Mouse (Mus musculus): ENCODE results near the gene Armc7. TPM values are rescaled to one million over a fixed set of nuclear protein-coding genes. Genes with fewer than 3 reads are reported as not detected.
A peak's percentile ranks its signal among the peaks of the same experiment; 100 is the strongest.

The Armc7 gene
- polyA plus RNA-seq (2012; ENCODE audit: insufficient read depth, insufficient read length, missing spikeins): 31.1 and 35.2 TPM in 2 replicates

DNA sequence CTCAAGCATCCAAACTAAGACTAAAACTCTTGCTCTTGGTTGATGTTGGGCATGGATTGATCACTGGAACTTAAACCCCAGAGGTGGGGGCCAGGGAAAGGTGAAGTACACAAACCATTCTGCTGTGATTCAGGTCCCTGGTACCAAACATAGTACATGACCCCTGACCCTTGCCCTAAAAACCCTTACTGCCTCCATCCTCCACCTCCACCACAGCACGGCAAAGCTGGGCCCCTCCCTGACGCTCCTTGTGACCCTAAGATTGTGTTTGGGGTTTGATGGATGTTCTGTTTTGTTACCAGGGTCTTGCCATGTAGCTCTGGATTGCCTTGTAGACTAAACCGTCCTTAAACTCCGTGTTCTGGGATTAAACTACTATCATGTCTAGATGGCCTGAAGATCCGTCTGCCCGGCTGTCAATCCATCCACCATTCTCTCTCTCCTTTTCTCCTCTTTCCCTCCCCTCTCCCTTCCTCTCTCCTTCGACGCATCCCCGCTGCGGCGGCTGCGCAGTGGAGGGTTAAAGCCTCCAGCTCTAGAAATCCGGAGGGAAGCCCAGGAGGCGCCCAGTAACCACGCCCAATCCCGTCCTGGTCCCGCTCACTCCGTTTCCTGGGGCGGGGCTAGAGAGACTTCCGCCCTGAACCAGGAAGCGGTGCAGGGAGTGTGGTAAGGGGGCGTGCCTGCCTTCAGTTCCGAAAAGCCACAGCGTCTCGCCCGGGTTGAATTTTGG, at the start of gene Armc7:
Gene Armc7, plus strand, starts transcription at position 643 of the 733 bp plus-strand sequence.
- no peak for TF ChIP-seq CTCF (IDR thresholded peaks at IDR 0.05; ENCODE audit: low read depth, low read length)
- TF ChIP-seq POLR2A (IDR thresholded peaks at IDR 0.05; ENCODE audit: borderline replicate concordance, low read depth, low read length): 0 out of 2 replicates have a peak, but pooled peaks have one; percentile 0
- Histone ChIP-seq H3K4me3 (ENCODE audit: insufficient read depth, low read length) (peak within 1 kb of the TSS; percentile 80), H3K4me1 (ENCODE audit: control insufficient read depth, insufficient read depth, low read length) (peaks cover 26% of the 10 kb centered on the region), H3K27ac (ENCODE audit: insufficient read depth, low read depth, low read length) (peak within 1 kb of the TSS; percentile 74)

DNA sequence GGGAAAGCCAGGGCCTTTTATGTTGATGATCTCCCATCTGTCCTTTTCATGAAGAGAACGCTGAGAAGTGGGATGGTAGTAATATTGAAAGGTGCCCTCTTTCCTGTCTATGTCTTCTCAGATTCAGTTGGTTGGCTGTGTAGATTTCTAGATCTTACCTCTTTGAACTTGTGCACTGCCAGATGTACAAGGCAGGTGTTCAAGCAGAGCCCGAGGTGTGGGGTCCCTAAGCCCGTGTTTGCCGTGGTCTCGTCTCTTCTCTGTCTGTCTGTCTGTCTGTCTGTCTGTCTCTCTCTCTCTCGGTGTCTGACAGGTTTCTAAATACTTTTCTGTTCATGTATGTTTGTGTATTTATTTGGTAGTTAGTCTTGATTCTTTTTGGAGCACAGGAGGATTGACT, 49.8 kb upstream of the Armc7 start:
- no peak for TF ChIP-seq CTCF (IDR thresholded peaks at IDR 0.05; ENCODE audit: low read depth, low read length)
- Histone ChIP-seq H3K4me1 (ENCODE audit: control insufficient read depth, insufficient read depth, low read length) (peaks cover 16% of the 10 kb centered on the region), H3K27ac (ENCODE audit: insufficient read depth, low read depth, low read length) (no peak overlapping the region), H3K4me3 (ENCODE audit: insufficient read depth, low read length) (no peak overlapping the region)

DNA sequence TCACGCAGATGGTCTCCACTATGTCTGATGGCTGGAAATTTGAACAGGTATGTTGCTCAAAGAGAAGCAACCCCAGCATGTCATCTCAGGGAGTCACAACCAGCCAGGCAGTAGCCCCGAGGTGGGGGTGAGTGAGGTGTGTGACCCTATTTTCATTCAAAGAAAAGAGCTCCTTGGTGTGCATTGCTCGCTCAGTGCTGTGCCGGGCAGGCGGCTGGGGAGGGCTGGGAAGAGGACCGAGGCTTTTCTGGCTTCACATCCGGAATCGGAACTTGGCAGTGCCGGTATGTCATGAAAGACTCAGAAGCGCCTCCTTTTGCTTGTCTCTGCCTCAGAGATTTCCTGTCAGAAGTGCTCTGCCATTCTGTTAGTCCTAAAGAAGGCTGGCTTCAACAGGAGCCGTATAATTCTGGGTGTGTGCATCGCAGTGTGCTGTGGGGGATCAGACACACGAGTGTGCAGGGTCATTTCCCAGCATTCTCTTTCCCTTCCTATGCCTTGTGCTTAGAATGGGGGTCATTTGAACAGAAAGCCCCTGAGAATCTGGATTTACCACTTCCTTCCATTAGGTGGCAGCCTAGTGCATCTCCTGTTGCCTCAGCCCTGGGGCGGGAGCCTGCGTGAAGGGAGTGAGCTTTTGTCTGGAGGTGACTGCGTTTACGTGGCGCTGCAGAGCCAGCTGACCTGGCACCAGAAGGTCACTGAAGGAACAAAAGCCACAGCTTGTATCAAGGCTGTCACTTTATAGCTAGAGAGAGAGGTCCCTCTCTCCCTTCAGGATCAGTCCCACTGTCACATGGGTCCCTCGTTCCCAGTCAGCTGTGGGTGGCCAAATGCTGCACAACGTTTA, 47.8 kb upstream of the Armc7 start:
- Histone ChIP-seq H3K4me3 (ENCODE audit: insufficient read depth, low read length) (no peak overlapping the region), H3K27ac (ENCODE audit: insufficient read depth, low read depth, low read length) (no peak overlapping the region)
- TF ChIP-seq CTCF (IDR thresholded peaks at IDR 0.05; ENCODE audit: low read depth, low read length): peak; percentile 59
- TF ChIP-seq POLR2A (IDR thresholded peaks at IDR 0.05; ENCODE audit: borderline replicate concordance, low read depth, low read length): no peak

DNA sequence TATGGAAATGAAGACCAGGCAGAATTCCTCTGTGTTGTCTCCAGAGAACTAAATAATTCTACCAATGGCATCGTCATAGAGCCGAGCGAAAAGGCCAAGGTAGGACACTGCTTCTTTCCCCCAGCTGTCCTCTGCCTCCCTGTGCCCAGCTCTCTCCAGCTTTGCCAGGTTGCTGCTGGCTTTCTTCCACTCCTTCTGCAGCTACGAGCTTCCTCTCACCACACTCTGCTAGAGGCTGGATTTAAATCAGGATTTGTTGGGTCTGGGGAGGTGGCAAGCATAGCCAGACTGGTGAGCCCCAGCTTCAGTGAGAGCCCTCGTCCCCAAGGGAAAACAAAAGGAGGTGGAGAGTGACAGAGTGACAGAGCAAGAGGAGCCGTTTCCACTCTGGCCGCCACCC, 46.2 kb upstream of the Armc7 start:
- Histone ChIP-seq H3K4me1 (ENCODE audit: control insufficient read depth, insufficient read depth, low read length) (no peaks in the 10 kb centered on the region), H3K27ac (ENCODE audit: insufficient read depth, low read depth, low read length) (no peak overlapping the region), H3K4me3 (ENCODE audit: insufficient read depth, low read length) (no peak overlapping the region)
- TF ChIP-seq POLR2A (IDR thresholded peaks at IDR 0.05; ENCODE audit: borderline replicate concordance, low read depth, low read length) (no peak), CTCF (IDR thresholded peaks at IDR 0.05; ENCODE audit: low read depth, low read length) (no peak)

More for the DNA sequence above, 47.8 kb upstream of the Armc7 start:
- peaks cover 3% of the 10 kb centered on the region for H3K4me1 ChIP-seq (ENCODE audit: control insufficient read depth, insufficient read depth, low read length)

DNA sequence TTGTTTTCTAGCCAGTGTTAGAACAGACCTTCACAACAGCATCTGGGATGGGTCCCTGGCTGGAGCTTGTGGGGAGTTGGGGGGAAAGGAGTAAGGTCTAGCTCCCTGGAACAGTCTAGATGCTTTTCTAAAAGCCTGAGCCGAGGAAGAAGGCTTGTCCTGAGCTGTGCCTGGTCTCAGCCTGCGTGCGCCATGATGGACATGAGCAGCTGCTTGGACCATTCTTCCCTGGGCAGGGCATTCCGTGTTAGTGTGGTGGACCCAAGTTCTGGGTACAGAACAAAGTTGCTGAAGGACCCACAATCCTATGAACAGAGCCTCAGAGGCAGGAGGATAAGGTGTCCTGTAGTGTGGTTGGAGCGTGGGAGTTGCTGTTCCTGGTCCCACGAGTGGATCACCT, 44.9 kb upstream of the Armc7 start:
- TF ChIP-seq POLR2A (IDR thresholded peaks at IDR 0.05; ENCODE audit: borderline replicate concordance, low read depth, low read length) (no peak), CTCF (IDR thresholded peaks at IDR 0.05; ENCODE audit: low read depth, low read length) (no peak)
- Histone ChIP-seq H3K4me3 (ENCODE audit: insufficient read depth, low read length) (no peak overlapping the region), H3K4me1 (ENCODE audit: control insufficient read depth, insufficient read depth, low read length) (0 out of 2 replicates have a peak, but pooled peaks cover 2% of the 10 kb centered on the region), H3K27ac (ENCODE audit: insufficient read depth, low read depth, low read length) (no peak overlapping the region)

DNA sequence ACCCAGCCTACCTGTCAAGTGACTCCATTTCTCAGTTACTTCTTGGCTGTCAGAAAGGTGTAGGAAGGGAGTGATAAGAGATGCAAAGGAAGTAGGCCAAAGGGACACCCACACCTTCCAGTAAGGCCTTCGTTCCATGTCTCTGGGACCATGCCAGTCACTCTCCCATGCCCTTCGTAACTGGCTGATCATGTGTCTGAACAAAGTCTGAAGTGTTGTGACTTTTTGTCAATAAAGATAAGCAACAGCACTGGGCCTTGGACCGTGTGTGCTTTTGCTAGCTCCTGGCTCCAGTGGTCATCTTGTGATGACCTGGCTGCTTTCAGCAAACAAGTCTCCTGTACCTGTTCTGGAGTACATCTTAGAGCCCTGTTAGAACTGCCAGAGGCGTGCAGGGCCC, 42.7 kb upstream of the Armc7 start:
- Histone ChIP-seq H3K4me1 (ENCODE audit: control insufficient read depth, insufficient read depth, low read length) (peaks cover 10% of the 10 kb centered on the region), H3K27ac (ENCODE audit: insufficient read depth, low read depth, low read length) (no peak overlapping the region), H3K4me3 (ENCODE audit: insufficient read depth, low read length) (no peak overlapping the region)
- no peak for TF ChIP-seq CTCF (IDR thresholded peaks at IDR 0.05; ENCODE audit: low read depth, low read length)
- TF ChIP-seq POLR2A (IDR thresholded peaks at IDR 0.05; ENCODE audit: borderline replicate concordance, low read depth, low read length): no peak

DNA sequence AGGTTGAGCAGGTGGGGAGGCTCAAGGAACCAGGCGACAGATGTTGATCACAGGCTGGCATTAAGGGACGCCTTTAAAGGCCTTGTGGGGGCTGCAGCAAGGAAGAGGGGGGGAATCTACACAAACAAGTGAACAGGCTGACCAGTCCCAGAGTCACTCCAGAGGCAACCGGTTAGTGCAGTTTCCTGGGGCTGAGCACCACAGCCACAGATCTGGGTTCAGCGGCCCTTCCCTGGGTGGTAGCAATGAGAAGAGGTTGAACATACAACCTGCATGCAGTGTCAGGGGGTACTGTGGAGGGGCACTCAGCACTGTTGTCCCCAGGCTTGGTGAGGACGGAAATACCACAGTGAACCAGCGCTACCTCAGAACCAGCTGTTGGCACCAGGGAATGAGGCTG, 42.1 kb upstream of the Armc7 start:
- H3K27ac ChIP-seq (ENCODE audit: insufficient read depth, low read depth, low read length): no peak overlapping the region
- H3K4me3 ChIP-seq (ENCODE audit: insufficient read depth, low read length): no peak overlapping the region
- peaks cover 11% of the 10 kb centered on the region for H3K4me1 ChIP-seq (ENCODE audit: control insufficient read depth, insufficient read depth, low read length)
- TF ChIP-seq CTCF (IDR thresholded peaks at IDR 0.05; ENCODE audit: low read depth, low read length): no peak
- TF ChIP-seq POLR2A (IDR thresholded peaks at IDR 0.05; ENCODE audit: borderline replicate concordance, low read depth, low read length): no peak

DNA sequence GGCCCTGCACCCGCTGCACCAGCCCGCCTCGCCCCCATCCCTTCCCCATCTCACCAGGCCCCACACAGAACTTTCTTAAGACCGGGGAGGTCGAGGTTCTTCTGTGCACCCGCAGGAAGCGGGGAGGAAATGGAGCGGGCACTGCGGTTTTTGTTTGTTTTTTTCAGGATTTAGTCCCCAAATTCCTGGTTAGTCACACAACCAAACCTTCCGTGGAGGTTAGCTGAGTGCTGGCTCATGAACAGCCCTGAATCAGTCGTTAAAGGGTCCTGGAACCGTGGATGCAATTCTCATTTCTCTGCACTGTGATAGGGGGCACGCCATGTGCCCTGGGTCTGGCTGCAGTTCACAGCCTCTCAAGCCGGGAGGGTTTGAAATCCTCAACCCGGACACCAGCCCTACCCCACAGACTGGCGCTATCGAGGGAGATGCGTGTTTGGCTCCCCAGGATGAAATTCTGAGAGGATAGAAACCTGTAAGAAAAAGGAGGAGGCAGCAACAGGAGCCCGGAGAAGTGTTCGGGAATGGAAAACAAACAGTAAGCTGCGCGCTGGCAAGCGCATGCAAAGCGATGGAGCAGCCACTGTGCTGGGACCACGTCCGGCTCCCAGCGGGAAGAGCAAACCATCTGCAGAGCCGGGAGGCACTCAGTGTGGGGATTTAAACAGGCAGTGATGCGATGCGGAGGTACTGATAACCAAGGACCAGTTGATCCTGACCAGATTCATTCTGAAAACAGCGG, 39.7 kb upstream of the Armc7 start:
- Histone ChIP-seq H3K4me3 (ENCODE audit: insufficient read depth, low read length) (no peak overlapping the region), H3K27ac (ENCODE audit: insufficient read depth, low read depth, low read length) (no peak overlapping the region), H3K4me1 (ENCODE audit: control insufficient read depth, insufficient read depth, low read length) (peaks cover 24% of the 10 kb centered on the region)
- TF ChIP-seq CTCF (IDR thresholded peaks at IDR 0.05; ENCODE audit: low read depth, low read length) (no peak), POLR2A (IDR thresholded peaks at IDR 0.05; ENCODE audit: borderline replicate concordance, low read depth, low read length) (no peak)

DNA sequence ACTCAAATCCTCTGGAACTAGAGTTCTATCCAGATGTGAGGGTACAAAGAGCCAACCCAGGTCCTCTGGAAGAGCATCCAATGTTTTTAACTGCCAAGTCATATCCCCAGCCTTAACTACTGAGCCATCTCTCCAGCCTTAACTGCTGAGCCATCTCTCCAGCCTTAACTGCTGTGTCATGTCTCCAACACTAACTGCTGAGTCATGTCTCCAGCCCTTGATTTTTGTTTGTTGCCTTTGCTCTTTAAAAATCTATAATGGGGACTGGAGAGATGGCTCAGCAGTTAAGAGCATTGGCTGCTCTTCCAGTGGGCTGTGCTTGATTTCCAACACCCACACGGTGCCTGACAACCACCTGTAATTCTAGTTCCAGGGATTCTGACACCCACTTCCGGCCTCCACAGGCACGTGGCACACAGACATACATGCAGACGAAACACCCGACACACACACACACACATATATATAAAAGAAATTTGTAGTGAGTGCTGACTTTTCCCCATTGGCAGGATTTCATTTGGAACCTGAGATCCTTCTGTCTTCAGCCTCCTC, 37.8 kb upstream of the Armc7 start:
- peaks cover 26% of the 10 kb centered on the region for H3K4me1 ChIP-seq (ENCODE audit: control insufficient read depth, insufficient read depth, low read length)
- no peak overlapping the region for H3K4me3 ChIP-seq (ENCODE audit: insufficient read depth, low read length)
- no peak for TF ChIP-seq CTCF (IDR thresholded peaks at IDR 0.05; ENCODE audit: low read depth, low read length)
- TF ChIP-seq POLR2A (IDR thresholded peaks at IDR 0.05; ENCODE audit: borderline replicate concordance, low read depth, low read length): no peak
- no peak overlapping the region for H3K27ac ChIP-seq (ENCODE audit: insufficient read depth, low read depth, low read length)
